In genomic region chr10:43440050-43440449, GRCm38 (mm10) we compare ENCODE assay signal across 12 mouse cellular contexts. TPM values are rescaled to one million over a fixed set of nuclear protein-coding genes. Genes with fewer than 3 reads are reported as not detected.
A peak's percentile ranks its signal among the peaks of the same experiment; 100 is the strongest.
DNase-seq lines count a peak whose midpoint lies in the region; ATAC-seq and TF ChIP-seq lines count a peak whose summit lies in the region.
"Had no signal": no experiment of that assay in that cellular context is flagged by ENCODE, and none has a peak within 500 bp of the region (broad histone marks: within the 10 kb centered on the region; RNA-seq: fewer than 3 reads in every experiment).

No protein-coding gene starts in this region.

- H3K4me1 ChIP-seq in intestine, postnatal 0 days (replicated peaks; ENCODE audit: control insufficient read depth, insufficient read depth, low read length) = peaks cover 7% of the 10 kb centered on the region; the same call in 1 of the 2 replicates
- H3K4me1 ChIP-seq in intestine, embryonic 15.5 days (replicated peaks) = peaks cover 10% of the 10 kb centered on the region; the same call in 1 of the 2 replicates
- peaks cover 30% of the 10 kb centered on the region for H3K4me1 ChIP-seq in hindbrain, embryonic 12.5 days
- H3K4me1 ChIP-seq in limb, embryonic 10.5 days = peaks cover 41% of the 10 kb centered on the region
- H3K4me1 ChIP-seq in neural tube, embryonic 15.5 days = peaks cover 22% of the 10 kb centered on the region

- 40% methylated on average over 13 of the region's 13 CpGs for WGBS in intestine, postnatal 0 days
- 49% methylated on average over 13 of the region's 13 CpGs for WGBS in intestine, embryonic 15.5 days
- 32% methylated on average over 13 of the region's 13 CpGs for WGBS in hindbrain, embryonic 12.5 days
- 42% methylated on average over 13 of the region's 13 CpGs for WGBS in limb, embryonic 10.5 days
- WGBS in neural tube, embryonic 15.5 days = 19% methylated on average over 13 of the region's 13 CpGs

- peak; percentile 27; the same call in 1 of the 2 replicates for ATAC-seq in intestine, postnatal 0 days
- no peak for ATAC-seq in intestine, embryonic 15.5 days
- 0 out of 2 replicates have a peak, but pooled peaks have one; percentile 18 for ATAC-seq in hindbrain, embryonic 12.5 days (ENCODE audit: low FRiP score)
- ATAC-seq in neural tube, embryonic 15.5 days (ENCODE audit: low FRiP score) = 0 out of 2 replicates have a peak, but pooled peaks have one; percentile 15
- ATAC-seq: CD4-positive, CD25-positive, alpha-beta regulatory T cell, adult 4 months had no signal

- peak overlapping the region; percentile 13 for H3K4me2 ChIP-seq in intestine, postnatal 0 days (replicated peaks; ENCODE audit: low read depth)
- no peak overlapping the region for H3K4me2 ChIP-seq in intestine, embryonic 15.5 days (replicated peaks)
- H3K4me2 ChIP-seq in hindbrain, embryonic 12.5 days (replicated peaks) = peak overlapping the region; percentile 17; the same call in 1 of the 2 replicates
- no peak overlapping the region for H3K4me2 ChIP-seq in neural tube, embryonic 15.5 days
- H3K4me2 ChIP-seq: heart, embryonic 13.5 days had no signal

- DNase-seq in limb, embryonic 10.5 days (ENCODE audit: low spot score) = peak; percentile 51
- DNase-seq in thymus, postnatal 0 days (ENCODE audit: low spot score) = no peak
- DNase-seq in B cell, adult 2 months = no peak
- DNase-seq in cerebellum, postnatal 36 days = no peak
- DNase-seq: right cerebral cortex, postnatal 14 days had no signal

- no peaks in the 10 kb centered on the region for H3K27me3 ChIP-seq in intestine, postnatal 0 days (replicated peaks; ENCODE audit: control insufficient read depth, insufficient read depth, low read length)
- no peaks in the 10 kb centered on the region for H3K27me3 ChIP-seq in intestine, embryonic 15.5 days (replicated peaks)
- H3K27me3 ChIP-seq in hindbrain, embryonic 12.5 days = no peaks in the 10 kb centered on the region
- H3K27me3 ChIP-seq in limb, embryonic 10.5 days (ENCODE audit: low read depth, poor library complexity, severe bottlenecking) = no peaks in the 10 kb centered on the region
- H3K27me3 ChIP-seq in neural tube, embryonic 15.5 days (replicated peaks) = no peaks in the 10 kb centered on the region
- H3K27me3 ChIP-seq: heart, embryonic 13.5 days; lung, embryonic 15.5 days had no signal

- TF ChIP-seq CTCF in intestine, postnatal 0 days (IDR thresholded peaks at IDR 0.05; ENCODE audit: low read depth) = no peak

- no peak overlapping the region for H3K4me3 ChIP-seq in intestine, postnatal 0 days (ENCODE audit: low read depth, low read length)
- no peak overlapping the region for H3K4me3 ChIP-seq in intestine, embryonic 15.5 days (replicated peaks)
- H3K4me3 ChIP-seq in hindbrain, embryonic 12.5 days = no peak overlapping the region
- H3K4me3 ChIP-seq in limb, embryonic 10.5 days = 0 out of 2 replicates have a peak overlapping the region, but pooled peaks have one; percentile 25
- H3K4me3 ChIP-seq in neural tube, embryonic 15.5 days (replicated peaks) = no peak overlapping the region
- H3K4me3 ChIP-seq: heart, embryonic 13.5 days; lung, embryonic 15.5 days had no signal

- no peak overlapping the region for H3K9ac ChIP-seq in intestine, postnatal 0 days (ENCODE audit: low read depth, low read length)
- no peak overlapping the region for H3K9ac ChIP-seq in intestine, embryonic 15.5 days
- H3K9ac ChIP-seq in hindbrain, embryonic 12.5 days = no peak overlapping the region
- no peak overlapping the region for H3K9ac ChIP-seq in neural tube, embryonic 15.5 days (replicated peaks)
- H3K9ac ChIP-seq: heart, embryonic 13.5 days; lung, embryonic 15.5 days had no signal

- H3K9me3 ChIP-seq in intestine, postnatal 0 days (ENCODE audit: control insufficient read depth) = no peaks in the 10 kb centered on the region
- H3K9me3 ChIP-seq in intestine, embryonic 15.5 days = no peaks in the 10 kb centered on the region
- 0 out of 2 replicates have a peak, but pooled peaks cover 4% of the 10 kb centered on the region for H3K9me3 ChIP-seq in hindbrain, embryonic 12.5 days (replicated peaks)
- no peaks in the 10 kb centered on the region for H3K9me3 ChIP-seq in limb, embryonic 10.5 days (replicated peaks)
- no peaks in the 10 kb centered on the region for H3K9me3 ChIP-seq in neural tube, embryonic 15.5 days (replicated peaks)
- H3K9me3 ChIP-seq: heart, embryonic 13.5 days; lung, embryonic 15.5 days had no signal

- H3K27ac ChIP-seq in intestine, postnatal 0 days (ENCODE audit: low read depth, low read length) = no peak overlapping the region; the same call in 1 of the 2 replicates
- no peak overlapping the region for H3K27ac ChIP-seq in intestine, embryonic 15.5 days
- H3K27ac ChIP-seq in hindbrain, embryonic 12.5 days = peak overlapping the region; percentile 86
- peak overlapping the region; percentile 82 for H3K27ac ChIP-seq in limb, embryonic 10.5 days
- 0 out of 2 replicates have a peak overlapping the region, but pooled peaks have one; percentile 39 for H3K27ac ChIP-seq in neural tube, embryonic 15.5 days (replicated peaks)
- H3K27ac ChIP-seq: heart, embryonic 13.5 days; lung, embryonic 15.5 days had no signal

- H3K36me3 ChIP-seq in intestine, postnatal 0 days (ENCODE audit: control insufficient read depth, insufficient read depth) = no peaks in the 10 kb centered on the region
- H3K36me3 ChIP-seq in intestine, embryonic 15.5 days = no peaks in the 10 kb centered on the region
- no peaks in the 10 kb centered on the region for H3K36me3 ChIP-seq in hindbrain, embryonic 12.5 days
- H3K36me3 ChIP-seq in limb, embryonic 10.5 days = no peaks in the 10 kb centered on the region
- no peaks in the 10 kb centered on the region for H3K36me3 ChIP-seq in neural tube, embryonic 15.5 days
- H3K36me3 ChIP-seq: lung, embryonic 15.5 days had no signal

RNA-seq across cellular contexts. Expression of gene Bend3, which starts 38.6 kb away (rescaled TPM):
- 0.86 and 0.98 TPM in 2 replicates for polyA plus RNA-seq in intestine, postnatal 0 days (2015; fragmentation: Nextera tagmentation; extraction: Ambion mirVana)
- 3.0 and 3.1 TPM in 2 replicates for polyA plus RNA-seq in intestine, embryonic 15.5 days (2015; fragmentation: Nextera tagmentation; extraction: Ambion mirVana)
- polyA plus RNA-seq in hindbrain, embryonic 12.5 days (2016; fragmentation: Nextera tagmentation; extraction: Ambion mirVana) = 6.7 and 7.3 TPM in 2 replicates
- 10.6 and 11.4 TPM in 2 replicates for polyA plus RNA-seq in limb, embryonic 10.5 days (2016; fragmentation: Nextera tagmentation; extraction: Ambion mirVana)
- 2.5 and 2.9 TPM in 2 replicates for polyA plus RNA-seq in neural tube, embryonic 15.5 days (2015; fragmentation: Nextera tagmentation; extraction: Ambion mirVana)
- polyA plus RNA-seq in thymus, postnatal 0 days (2015; fragmentation: Nextera tagmentation; extraction: Ambion mirVana) = 0.90 and 1.2 TPM in 2 replicates

Comparison
In these comparisons a context has a peak if more than half of its experiments do, and no peak if none do; other contexts are left out.
1. H3K4me2 ChIP-seq: peak in intestine, postnatal 0 days (single experiment) and hindbrain, embryonic 12.5 days (single experiment); none in intestine, embryonic 15.5 days (single experiment) and neural tube, embryonic 15.5 days (single experiment).
2. H3K27ac ChIP-seq: peak in hindbrain, embryonic 12.5 days (single experiment), limb, embryonic 10.5 days (single experiment) and neural tube, embryonic 15.5 days (single experiment); none in intestine, postnatal 0 days (single experiment) and intestine, embryonic 15.5 days (single experiment).